Mouse (Mus musculus): ENCODE data around the gene Dab2ip.

GRCm38 (mm10) chr2:35687557-35688070, 129.5 kb downstream of the Dab2ip start:
- TF ChIP-seq E2F4 (IDR thresholded peaks at IDR 0.05; ENCODE audit: insufficient read depth) = no peak
- no peak for TF ChIP-seq SRF (IDR thresholded peaks at IDR 0.05; ENCODE audit: control insufficient read depth, insufficient read length, low read depth)
- no peak for TF ChIP-seq POLR2A (IDR thresholded peaks at IDR 0.05; ENCODE audit: insufficient read length, low read depth)
- no peak for TF ChIP-seq MYOD1 (IDR thresholded peaks at IDR 0.05; ENCODE audit: control insufficient read depth in 1 of 3, insufficient read length in 2 of 3, low read depth in 2 of 3)
- TF ChIP-seq MAX (IDR thresholded peaks at IDR 0.05; ENCODE audit: low read depth) = no peak
- TF ChIP-seq USF1 (IDR thresholded peaks at IDR 0.05; ENCODE audit: low read depth) = no peak
- no peak for TF ChIP-seq POLR2AphosphoS2 (IDR thresholded peaks at IDR 0.05; ENCODE audit: insufficient read length, low read depth)

Measured in myocyte (in vitro differentiated cells).